ENCODE assay signal across 12 mouse cellular contexts in genomic region chr17:29823439-29824207, GRCm38 (mm10).
DNase-seq lines count a peak whose midpoint lies in the region; ATAC-seq and TF ChIP-seq lines count a peak whose summit lies in the region.
"Had no signal": no experiment of that assay in that cellular context is flagged by ENCODE, and none has a peak within 500 bp of the region (broad histone marks: within the 10 kb centered on the region; RNA-seq: fewer than 3 reads in every experiment).

No protein-coding gene starts in this region.

- H3K27ac ChIP-seq in gastrocnemius, adult 2 months: peak overlapping the region; percentile 16; the same call in 1 of the 2 replicates
- H3K27ac ChIP-seq: lung, embryonic 15.5 days; midbrain, embryonic 15.5 days had no signal

- DNase-seq in gastrocnemius, adult 2 months: peak; percentile 46
- no peak for DNase-seq in gastrocnemius, adult 18-20 months (ENCODE audit: low spot score)
- peak; percentile 53 to 71 for DNase-seq in heart, adult 18-20 months
- peak; percentile 41 to 63 for DNase-seq in heart, postnatal 14 days
- DNase-seq in spleen, postnatal 4 days (ENCODE audit: low spot score in 2 of 2): no peak
- no peak for DNase-seq in embryo, embryonic 9.5 days (ENCODE audit: extremely low spot score)
- DNase-seq: adrenal gland, adult 8-10 months; kidney, adult 8-10 months had no signal

- intact Hi-C loops in gastrocnemius, adult 2 months (cut with DNase I): no loop called here
- intact Hi-C loops in heart, postnatal 14 days (cut with DNase I): no loop called here

- no peak overlapping the region for H3K4me3 ChIP-seq in gastrocnemius, adult 2 months
- H3K4me3 ChIP-seq: lung, embryonic 15.5 days; midbrain, embryonic 15.5 days had no signal

- no peak for TF ChIP-seq CTCF in gastrocnemius, adult 2 months (IDR thresholded peaks at IDR 0.05)

- ATAC-seq in cerebellum, adult (ENCODE audit: insufficient number of reproducible peaks, low FRiP score, low TSS enrichment): peak; percentile 76
- no peak for ATAC-seq in inflammation-experienced regulatory T-cells, adult 6 months
- ATAC-seq: midbrain, embryonic 15.5 days had no signal

Comparison
In these comparisons a context has a peak if more than half of its experiments do, and no peak if none do; other contexts are left out.
1. DNase-seq: peak in gastrocnemius, adult 2 months (single experiment), heart, adult 18-20 months (2 of 2) and heart, postnatal 14 days (2 of 2); none in gastrocnemius, adult 18-20 months (single experiment), spleen, postnatal 4 days (0 of 2) and embryo, embryonic 9.5 days (single experiment).